Mouse (Mus musculus): ENCODE data around the gene Fnbp1.
A peak's percentile ranks its signal among the peaks of the same experiment; 100 is the strongest.

Fnbp1 gene

DNA sequence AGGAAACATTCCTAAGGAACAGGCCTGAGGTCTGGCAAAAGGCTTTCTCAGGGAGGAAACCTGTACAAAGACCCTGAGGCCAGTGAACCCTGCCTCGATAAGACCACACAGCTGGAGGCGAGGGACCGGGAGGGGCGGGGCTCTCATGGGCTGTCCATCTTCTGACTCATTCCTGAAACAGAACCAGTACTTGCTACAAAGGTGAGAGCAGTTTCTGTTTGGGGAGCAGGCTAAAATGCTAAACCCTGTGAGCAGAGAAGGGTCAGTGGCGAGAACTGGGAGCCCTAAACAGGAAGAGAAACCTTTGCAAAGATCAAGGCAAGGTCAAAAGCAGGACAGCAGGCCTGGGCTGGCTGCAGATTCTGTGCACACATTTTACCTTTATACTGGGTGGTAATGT, 47.2 kb downstream of the Fnbp1 start:
- DNase-seq (ENCODE audit: low spot score) = no peak

DNA sequence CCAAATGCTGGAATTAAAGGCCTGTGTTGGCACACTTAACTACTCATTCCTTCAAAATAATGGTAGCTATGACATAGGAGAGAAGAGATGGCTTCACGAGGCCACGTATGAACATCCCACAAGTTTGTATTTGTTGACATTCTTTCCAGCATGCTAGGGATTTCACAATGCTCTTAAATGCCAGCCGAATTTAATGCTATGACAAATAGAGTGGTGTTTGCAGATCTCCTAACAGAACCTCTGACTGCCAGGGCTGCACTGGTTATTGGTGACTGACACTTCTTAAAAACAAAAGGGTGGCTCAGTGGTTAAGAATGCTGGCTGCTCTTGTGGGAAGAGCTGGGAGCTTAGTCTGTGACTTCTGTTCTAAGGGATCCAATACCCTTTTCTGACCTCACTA, 48.9 kb downstream of the Fnbp1 start:
- DNase-seq (ENCODE audit: low spot score) = no peak

DNA sequence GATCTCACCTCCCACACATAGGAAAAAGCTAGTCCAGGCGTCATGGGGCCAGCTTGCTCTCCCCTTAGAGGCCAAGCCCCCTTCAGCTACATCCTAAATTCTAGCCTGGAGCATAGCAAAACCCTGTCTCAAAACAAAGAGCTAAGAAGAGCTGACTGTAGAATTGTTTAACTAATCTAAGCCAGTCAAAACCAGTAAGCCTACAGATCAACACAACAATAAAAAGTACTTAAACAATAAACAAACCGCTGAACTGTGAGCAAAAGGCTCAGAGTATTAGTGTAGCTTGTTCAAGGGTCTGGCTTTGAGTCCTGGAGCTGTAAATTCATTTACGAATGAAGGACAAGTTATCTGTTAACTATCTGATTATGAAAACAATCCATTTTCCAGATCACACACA, 50.6 kb downstream of the Fnbp1 start:
- DNase-seq (ENCODE audit: low spot score) = no peak

DNA sequence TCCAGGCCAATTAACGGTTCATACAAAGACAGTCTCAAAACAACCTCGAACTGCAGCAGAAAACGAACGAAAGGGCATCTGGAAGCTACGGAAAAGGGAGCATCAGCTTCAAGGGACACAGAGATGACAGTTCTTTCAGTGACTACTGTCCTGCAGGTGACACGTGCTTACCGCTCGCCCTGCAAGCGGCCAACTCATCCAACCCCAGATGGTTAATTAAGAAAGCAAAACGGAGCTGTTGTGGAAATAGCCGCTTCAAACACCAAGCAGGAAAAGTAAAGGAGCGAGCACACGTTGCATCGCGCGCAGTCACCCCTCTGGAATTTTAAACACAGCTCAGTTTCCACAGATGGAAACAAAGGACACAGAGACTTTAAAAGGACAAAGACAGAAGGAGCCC, 52.2 kb downstream of the Fnbp1 start:
- no peak for DNase-seq (ENCODE audit: low spot score)

DNA sequence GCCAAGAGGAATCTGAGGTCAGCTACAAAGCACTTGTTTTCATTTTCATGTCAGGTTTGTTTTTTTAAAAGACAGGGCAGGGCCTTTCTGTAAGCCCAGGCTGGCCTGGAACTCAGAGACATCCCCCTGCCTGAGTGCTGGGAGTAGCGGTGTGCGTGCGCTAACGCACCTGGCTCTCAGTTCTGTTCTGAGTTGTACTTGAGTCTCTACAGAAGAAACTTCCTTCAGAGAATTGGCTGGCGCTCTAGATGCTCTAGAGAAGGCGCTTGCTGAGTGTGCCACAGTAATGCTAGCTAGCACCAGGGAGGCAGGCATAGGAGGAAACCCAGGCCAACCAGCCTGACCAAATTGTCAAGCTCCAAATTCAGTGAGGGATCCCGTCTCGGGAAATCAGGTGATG, 52.9 kb downstream of the Fnbp1 start:
- DNase-seq (ENCODE audit: low spot score) = no peak

DNA sequence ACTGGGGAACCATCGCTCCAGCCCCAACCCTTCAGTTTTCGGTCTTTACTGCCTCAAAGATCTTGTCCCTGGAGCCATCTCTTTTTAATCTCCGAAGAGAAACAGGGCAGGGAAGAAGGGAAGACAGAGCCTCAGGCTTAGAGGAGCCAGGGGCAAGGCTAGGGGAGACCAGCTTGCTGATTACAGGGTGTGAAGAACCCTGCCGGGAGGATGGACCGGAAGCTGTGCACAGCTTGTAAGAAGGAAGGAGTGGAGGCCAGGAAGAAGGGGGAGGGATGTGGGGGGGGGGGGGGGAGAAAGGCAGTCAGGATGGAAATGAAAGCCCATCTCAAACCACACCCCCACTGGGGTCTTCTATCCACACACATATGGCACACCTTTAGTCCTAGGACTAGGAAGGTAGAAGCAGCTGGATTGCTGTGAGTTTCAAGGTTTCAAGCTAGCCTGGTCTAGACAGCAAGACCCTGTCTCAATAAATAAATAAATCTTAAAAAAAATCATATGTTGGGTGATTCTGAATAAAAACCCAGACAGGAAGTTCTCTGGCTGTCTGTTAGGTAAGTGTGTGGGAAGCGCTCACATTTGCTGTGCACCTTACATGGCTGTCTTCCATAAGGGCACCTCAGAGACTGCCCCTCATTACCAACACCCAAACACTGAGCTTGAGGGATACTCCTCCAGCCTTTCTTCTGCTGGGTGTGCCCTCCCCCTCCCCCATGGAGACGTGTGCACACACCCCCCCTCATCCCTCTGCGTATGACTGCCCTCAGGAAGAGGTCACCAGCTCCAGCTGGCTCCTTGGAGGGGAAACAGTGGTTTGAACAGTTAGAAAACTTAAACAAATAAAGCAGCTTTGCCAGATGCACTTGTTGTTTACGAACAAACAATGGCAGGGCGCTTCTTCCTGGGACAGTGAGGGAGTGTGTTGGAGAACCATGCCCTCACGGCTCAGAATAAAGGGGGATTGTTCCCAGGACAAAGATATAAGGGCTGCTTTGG, 53.8 kb downstream of the Fnbp1 start:
- DNase-seq (ENCODE audit: low spot score) = no peak

DNA sequence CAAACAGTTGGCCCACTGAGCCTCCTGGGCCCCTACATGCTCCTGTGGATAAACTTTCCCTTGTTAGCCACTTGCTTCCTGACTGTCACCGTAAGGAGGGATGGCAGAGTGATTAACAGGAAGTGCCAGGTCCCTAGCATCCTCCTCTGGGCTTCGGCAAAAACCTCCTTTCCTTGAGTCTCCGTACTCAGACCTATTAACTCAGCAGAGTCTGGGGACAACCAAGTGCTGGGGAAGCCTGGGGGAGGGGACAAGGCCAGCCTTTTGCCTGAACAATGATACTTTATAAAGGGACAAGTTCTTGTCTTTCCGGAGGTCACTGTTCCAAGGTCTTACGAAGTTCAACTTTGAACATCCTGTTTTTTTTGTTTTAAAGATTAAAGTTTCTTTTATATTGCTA, 54.7 kb downstream of the Fnbp1 start:
- no peak for DNase-seq (ENCODE audit: low spot score)

DNA sequence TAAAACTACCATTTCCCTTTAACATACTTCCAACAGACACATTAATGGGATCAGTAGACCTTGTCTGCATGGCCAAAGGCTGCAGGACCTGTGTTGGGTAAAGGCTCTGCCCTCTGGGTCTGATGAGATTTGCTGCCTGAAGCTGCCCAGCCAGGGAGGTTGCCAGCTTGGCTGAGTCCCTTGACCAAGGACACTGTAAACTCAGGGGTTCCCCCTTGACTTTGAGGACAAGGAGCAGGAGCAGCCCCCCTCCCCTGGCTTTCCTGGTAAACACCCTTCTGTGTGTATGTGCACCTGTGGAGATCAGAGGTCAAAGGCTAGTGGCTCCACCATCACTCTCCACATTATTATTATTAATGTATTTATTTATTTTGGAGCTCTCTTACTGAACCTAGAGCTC, 55.3 kb downstream of the Fnbp1 start:
- DNase-seq (ENCODE audit: low spot score) = no peak

DNA sequence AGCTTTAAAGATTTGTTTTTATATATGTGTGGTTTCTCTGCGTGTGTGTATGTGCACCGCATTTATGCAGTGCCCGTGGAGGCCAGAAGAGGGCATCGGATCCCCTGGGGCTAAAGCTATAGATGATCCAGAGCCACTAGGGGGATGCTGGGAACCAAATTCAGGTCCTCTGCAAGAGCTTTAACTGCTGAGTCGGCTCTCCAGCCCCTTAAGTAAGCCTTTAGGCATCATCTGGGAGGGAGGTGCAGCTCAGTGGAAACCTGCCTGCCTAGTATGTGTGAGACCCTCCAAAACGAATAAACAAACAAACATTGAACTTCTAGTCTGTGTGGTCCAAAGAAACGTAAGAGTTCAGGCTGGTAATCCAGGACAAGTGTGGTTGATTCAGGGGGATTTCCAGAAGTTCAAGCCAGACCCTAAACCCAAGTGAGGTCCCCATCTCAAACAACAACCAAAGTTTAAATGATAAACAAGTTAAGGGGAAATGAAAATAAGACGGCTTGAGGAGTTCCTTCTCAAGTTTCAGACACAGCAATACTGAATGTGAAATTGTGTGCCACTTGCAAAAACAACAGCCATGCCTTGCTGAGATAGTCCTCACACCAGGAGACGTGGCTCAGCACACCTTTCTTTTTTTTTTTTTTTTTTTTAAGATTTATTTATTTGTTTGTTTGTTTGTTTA, 57.5 kb downstream of the Fnbp1 start:
- DNase-seq (ENCODE audit: low spot score) = no peak

DNA sequence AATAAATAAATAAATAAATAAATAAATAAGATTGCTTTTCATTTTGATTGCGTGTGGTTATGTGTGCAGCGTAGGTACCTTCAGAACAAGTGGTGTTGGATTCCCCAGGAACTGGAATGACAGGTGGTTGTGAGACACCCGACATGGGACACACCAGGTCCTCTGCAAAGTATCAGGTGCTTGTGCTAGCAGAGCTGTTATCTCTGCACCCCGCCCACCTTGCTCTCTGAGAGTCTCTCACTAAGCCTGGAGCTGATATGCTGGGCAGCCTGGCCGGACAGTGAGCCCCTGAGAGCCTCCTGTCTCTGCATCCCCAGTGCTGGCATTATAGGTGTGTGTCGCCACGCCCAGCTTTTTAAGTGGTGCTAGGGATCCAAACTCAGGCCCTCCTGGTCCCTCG, 58.4 kb downstream of the Fnbp1 start:
- DNase-seq (ENCODE audit: low spot score) = no peak

DNA sequence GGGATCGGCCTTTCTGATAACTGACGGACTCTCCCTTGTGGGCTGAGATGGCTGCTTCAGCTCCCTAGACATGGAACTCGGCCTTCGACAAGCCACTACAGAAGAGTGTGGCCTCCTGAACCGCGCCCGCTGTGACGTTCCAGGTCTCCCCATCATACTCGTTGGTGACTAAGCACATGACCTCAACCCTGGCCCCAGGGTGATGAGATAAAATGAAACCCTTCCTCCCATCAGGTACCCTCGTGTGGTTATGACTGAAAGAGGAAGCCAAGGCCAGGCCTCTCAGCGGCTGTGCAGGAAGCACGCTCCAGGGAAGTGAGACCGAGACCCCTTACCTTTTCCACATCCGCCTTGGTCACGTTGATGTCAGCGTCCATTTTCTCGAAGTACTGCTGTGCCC, 59.2 kb downstream of the Fnbp1 start:
- DNase-seq (ENCODE audit: low spot score) = no peak

DNA sequence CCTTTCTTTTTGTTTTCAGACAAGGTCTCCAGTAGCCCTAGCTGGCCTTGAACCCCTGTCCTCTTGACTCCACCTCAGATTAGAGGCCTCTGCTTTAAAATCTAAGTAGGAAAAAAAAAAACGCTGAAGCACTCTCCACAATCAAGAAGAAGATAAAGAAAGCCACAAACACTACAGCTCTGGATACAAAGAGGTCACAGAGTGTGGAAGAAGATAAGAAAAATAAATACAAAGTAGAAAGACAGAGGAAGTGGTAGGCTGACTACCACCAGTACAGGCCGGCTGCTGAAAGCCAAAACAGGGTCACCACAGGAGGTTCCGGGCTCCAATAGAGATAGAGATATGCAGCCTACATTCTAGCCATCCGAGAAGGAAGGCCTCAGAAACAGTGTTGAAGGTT, 60.5 kb downstream of the Fnbp1 start:
- DNase-seq (ENCODE audit: low spot score) = no peak

DNA sequence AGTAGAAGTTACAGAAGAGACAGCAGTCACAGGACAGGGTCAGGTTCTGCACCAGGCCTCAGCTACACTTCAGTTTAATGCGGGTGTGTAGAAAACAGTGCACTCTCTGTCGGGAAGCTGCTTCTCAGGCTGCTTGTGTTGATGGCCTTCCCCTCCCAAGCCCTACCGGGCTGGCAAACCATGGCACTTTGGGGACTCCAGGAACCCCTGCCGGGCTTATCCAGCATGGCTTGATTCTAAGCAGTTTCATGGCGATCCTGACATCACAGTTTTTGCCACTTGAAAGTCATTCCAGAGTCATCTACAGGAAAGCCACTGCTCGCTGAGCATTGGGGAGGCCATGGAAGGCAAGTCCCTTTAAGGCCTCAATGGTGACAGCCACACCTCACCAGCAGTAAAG, 62.7 kb downstream of the Fnbp1 start:
- DNase-seq (ENCODE audit: low spot score) = no peak

DNA sequence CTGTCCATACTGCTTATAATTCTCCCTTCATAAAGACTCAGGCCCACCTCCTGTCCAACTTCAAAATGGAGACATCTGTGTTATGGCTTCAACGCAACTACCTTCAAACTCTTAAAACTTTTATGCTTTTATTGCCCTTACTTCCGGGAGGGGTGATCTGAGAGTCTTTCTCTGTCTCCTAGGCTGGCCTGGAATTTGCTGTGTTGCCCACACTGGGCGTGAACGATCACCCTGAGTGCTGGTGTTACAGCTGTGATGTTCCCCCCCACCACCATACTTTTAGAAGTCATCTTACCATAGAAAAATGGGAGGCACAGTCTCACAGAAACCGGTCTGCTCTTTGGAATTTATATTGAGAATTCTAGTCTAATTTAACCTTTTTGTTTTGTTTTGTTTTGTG, 64.2 kb downstream of the Fnbp1 start:
- no peak for DNase-seq (ENCODE audit: low spot score)

DNA sequence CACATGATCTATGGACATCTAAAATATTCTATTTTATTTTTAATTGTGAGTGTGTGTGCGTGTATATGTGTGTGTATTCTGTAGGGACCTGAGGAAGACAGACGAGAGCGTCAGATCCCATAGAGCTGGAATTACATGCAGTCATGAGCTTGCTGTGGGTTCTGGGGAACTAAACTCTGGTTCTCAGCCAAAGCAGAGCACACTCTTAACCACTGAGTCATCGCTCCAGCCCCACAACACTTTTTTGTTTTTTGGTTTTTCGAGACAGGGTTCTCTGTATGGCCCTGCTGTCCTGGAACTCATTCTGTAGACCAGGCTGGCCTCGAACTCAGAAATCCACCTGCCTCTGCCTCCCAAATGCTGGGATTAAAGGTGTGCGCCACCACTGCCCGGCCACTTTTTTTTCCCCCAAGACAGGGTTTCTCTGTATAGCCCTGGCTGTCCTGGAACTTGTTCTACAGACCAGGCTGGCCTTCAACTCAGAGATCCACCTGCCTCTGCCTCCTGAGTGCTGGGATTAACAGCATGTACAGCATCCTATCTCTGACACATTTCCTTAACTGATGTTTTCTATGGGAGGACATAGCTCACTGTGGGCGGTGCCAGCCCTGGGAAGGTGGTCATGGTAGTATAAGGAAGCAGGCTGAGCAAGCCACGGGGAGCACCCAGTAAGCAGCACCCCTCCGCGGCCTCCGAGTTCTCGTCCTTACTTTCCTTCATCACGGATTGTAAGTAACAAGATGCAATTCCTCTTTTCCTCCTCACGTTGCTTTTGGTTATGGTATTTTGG, 65.3 kb downstream of the Fnbp1 start:
- DNase-seq (ENCODE audit: low spot score) = no peak

DNA sequence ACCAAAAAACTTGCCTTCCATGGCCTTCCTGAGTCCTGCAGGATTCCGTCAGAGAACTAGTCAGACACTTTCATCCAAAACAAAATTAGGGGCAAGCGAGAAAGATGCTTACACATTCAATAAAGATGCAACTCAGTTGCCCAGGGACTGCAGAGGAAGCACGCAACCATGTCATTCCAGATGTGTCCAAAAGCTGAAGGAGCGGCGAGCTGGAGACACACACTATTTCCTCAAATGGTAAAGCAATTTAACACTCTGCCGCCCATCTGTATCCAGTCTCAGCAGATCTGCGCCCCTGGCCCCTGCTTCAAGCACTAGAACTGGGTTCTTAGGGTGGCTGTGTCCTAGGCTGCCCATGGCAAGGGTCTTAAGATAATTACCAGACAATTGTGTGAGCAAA, 66.0 kb downstream of the Fnbp1 start:
- no peak for DNase-seq (ENCODE audit: low spot score)

DNA sequence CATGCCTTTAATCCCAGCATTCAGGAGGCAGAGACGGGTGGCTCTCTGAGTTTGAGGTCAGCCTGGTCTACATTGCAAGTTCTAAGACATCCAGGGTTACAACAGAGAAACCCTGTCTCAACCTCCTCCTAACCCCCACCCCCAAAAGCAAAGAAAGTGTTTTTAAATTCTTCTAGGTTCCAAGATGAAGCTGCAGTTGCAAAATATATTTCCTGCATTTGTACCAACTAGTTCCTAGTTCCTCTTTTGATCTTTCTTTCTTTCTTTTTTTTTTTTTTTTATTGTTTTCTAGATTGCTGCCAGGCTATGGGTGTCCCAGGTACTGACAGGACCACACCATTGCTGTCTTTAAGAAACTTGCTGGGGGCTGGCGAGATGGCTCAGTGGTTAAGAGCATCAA, 66.6 kb downstream of the Fnbp1 start:
- no peak for DNase-seq (ENCODE audit: low spot score)

DNA sequence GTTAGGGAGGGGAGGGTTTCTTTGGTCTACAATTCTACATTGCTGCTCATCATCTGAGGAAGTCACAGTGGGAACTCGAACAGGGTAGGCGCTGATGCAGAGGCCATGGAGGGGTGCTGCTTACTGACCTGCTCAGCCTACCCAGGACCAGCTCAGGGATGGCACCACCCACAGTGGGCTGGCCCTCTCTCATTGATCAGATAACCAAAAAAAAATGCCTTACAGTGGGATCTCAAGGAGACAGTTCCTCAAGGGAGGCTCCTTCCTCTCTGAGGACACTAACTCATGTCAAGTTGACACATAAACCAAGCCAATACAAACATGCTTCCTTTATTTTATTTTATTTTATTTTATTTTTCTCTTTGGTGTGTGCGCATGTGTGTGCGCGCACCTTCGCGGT, 72.3 kb downstream of the Fnbp1 start:
- no peak for DNase-seq (ENCODE audit: low spot score)

DNA sequence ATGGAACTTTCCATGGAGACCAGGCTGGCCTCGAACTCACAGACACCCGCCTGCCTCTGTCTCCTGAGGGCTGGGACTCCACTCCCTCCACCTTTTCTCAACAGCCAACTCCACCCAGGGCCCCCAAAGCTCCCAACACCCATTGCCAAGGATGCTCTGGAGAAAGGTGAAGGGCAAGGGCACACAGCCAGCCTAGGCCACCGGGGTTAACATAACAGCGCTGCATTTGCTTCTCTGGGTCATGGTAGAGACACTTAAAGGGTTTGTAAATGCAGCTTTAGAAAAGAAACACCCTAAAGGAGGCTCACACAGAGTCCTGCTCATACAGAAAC, 72.7 kb downstream of the Fnbp1 start:
- no peak for DNase-seq (ENCODE audit: low spot score)

DNA sequence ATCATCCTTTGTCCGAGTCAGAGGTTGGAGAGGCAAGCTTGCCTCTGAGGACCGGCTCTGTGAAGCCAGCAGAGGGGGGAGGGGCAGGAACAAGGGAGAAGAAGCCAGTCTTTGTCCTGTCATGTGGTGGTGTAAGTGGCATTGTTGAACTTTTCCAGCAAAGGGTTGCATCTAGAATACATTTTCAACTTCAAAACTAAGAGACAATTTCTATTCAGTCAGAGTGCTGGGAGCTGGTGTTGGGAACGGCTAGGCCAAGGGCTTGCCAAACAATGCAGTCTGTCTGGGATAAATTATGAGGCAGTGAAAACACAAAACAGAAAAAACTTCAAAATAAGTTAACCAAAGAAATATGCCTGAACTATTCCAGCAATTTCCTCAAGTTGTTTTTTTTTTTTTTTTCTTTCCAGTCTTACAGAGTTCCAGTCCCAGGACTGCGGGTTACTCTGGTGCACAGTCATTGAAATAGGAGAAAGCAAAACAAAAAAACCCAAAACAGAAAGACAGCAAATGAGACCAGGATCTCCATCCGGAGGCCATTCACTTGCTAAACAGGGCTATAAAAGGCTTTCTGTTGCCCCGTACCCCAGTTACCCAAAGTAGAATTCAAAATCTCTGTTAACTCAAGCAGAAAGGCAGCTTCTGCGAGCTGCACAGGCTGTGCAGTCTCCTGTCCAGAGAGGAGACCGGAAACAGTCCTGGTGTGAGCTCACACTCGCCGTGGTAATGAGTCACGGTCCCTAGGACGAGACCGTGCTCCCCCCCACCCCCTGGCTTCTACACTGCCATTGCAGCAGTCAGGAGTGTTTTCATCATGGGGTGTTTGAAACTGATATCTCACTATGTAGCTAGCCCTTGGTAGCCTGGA, 73.3 kb downstream of the Fnbp1 start:
- DNase-seq (ENCODE audit: low spot score) = peak; percentile 19

DNA sequence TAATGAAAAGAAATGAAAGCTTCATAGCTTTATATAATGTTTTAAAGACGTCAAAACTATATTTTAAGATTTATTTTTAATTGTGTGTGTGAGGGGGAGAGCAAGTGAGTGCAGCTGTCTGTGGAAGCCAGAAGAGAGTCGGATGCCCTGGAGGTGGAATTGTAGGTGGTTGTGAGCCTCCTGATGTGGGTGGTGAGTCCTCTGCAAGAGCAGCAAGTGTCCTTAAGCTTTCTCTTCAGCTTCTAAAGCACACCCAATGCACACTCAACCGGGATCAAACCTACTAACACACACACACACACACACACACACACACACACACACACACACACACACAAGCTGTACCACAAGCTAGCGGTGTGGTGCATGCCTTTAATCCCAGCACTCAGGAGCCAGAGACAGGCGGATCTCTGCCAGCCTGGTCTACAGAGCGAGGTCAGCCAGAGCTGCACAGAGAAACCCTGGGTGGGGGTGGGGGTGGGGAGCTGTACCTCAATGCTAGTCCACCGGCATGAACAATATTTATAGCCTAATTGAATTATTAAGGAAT, 74.0 kb downstream of the Fnbp1 start:
- DNase-seq (ENCODE audit: low spot score) = no peak

Measured in MN1 (cell line).